Mouse (Mus musculus): ENCODE results near the gene Abi2.

GRCm38 (mm10) chr1:60530107-60530506 is 120.7 kb downstream of the Abi2 start:
- TF ChIP-seq CTCF (conservative IDR thresholded peaks at IDR 0.05; ENCODE audit: low read length), result no peak
- no peak for TF ChIP-seq NANOG (IDR thresholded peaks at IDR 0.05; ENCODE audit: borderline replicate concordance, low read length)
- TF ChIP-seq POU5F1 (IDR thresholded peaks at IDR 0.05; ENCODE audit: borderline replicate concordance, low read length), result no peak

Data from E14TG2a.4 (cell line).